ENCODE assay signal across 13 mouse cellular contexts in genomic region chr4:152222111-152222510, GRCm38 (mm10). TPM values are rescaled to one million over a fixed set of nuclear protein-coding genes. Genes with fewer than 3 reads are reported as not detected.
A peak's percentile ranks its signal among the peaks of the same experiment; 100 is the strongest.
DNase-seq lines count a peak whose midpoint lies in the region; ATAC-seq lines count a peak whose summit lies in the region.
"Had no signal": no experiment of that assay in that cellular context is flagged by ENCODE, and none has a peak within 500 bp of the region (broad histone marks: within the 10 kb centered on the region; RNA-seq: fewer than 3 reads in every experiment).

No protein-coding gene starts in this region.

- H3K9ac ChIP-seq in hindbrain, embryonic 14.5 days: no peak overlapping the region
- no peak overlapping the region for H3K9ac ChIP-seq in midbrain, embryonic 15.5 days

- no peak overlapping the region for H3K4me3 ChIP-seq in hindbrain, embryonic 14.5 days (replicated peaks; ENCODE audit: low read length)
- no peak overlapping the region for H3K4me3 ChIP-seq in midbrain, embryonic 15.5 days
- H3K4me3 ChIP-seq: megakaryocyte, embryonic 14.5 days had no signal

- H3K4me1 ChIP-seq in hindbrain, embryonic 14.5 days (replicated peaks; ENCODE audit: control insufficient read depth, insufficient read depth, low read length): peaks cover 22% of the 10 kb centered on the region
- H3K4me1 ChIP-seq in midbrain, embryonic 15.5 days: peaks cover 32% of the 10 kb centered on the region

- intact Hi-C loops in left cerebral cortex, postnatal 4 days (cut with DNase I): no loop called here
- intact Hi-C loops in left cerebral cortex, postnatal 25 days (cut with DNase I): no loop called here

- no peaks in the 10 kb centered on the region for H3K9me3 ChIP-seq in hindbrain, embryonic 14.5 days (ENCODE audit: control insufficient read depth, low read length)
- H3K9me3 ChIP-seq in midbrain, embryonic 15.5 days: no peaks in the 10 kb centered on the region
- H3K9me3 ChIP-seq: megakaryocyte, embryonic 14.5 days had no signal

- peak overlapping the region; percentile 87 for H3K27ac ChIP-seq in hindbrain, embryonic 14.5 days
- peak overlapping the region; percentile 80 for H3K27ac ChIP-seq in midbrain, embryonic 15.5 days

- peak; percentile 60 to 63 for DNase-seq in cerebellum, postnatal 10 days
- DNase-seq in left cerebral cortex, postnatal 4 days: peak; percentile 35
- no peak for DNase-seq in left cerebral cortex, postnatal 25 days (ENCODE audit: low spot score in 2 of 2)
- no peak for DNase-seq in hindbrain, embryonic 14.5 days (ENCODE audit: low spot score)
- DNase-seq in spleen, postnatal 36 days (ENCODE audit: low spot score in 2 of 2): no peak
- DNase-seq in urinary bladder, postnatal 10 days (ENCODE audit: low spot score): no peak
- DNase-seq: heart, postnatal 36 days; spleen, adult 18-20 months; thymus, postnatal 14 days had no signal

- ATAC-seq in cerebellum, adult (ENCODE audit: insufficient number of reproducible peaks, low FRiP score, low TSS enrichment): no peak
- no peak for ATAC-seq in hindbrain, embryonic 14.5 days (ENCODE audit: low FRiP score)
- ATAC-seq in midbrain, embryonic 15.5 days (replicated peaks): no peak

- WGBS in hindbrain, embryonic 14.5 days: 86% methylated on average over 6 of the region's 6 CpGs
- 79% methylated on average over 6 of the region's 6 CpGs for WGBS in midbrain, embryonic 15.5 days

- peaks cover 24% of the 10 kb centered on the region; the same call in 1 of the 2 replicates for H3K27me3 ChIP-seq in hindbrain, embryonic 14.5 days (ENCODE audit: control insufficient read depth, insufficient read depth, low read length)
- peaks cover 31% of the 10 kb centered on the region for H3K27me3 ChIP-seq in midbrain, embryonic 15.5 days (replicated peaks)
- H3K27me3 ChIP-seq: megakaryocyte, embryonic 14.5 days had no signal

- H3K36me3 ChIP-seq in hindbrain, embryonic 14.5 days (replicated peaks; ENCODE audit: control insufficient read depth, insufficient read depth): peaks cover 35% of the 10 kb centered on the region
- no peaks in the 10 kb centered on the region for H3K36me3 ChIP-seq in midbrain, embryonic 15.5 days (replicated peaks)

- no peak overlapping the region for H3K4me2 ChIP-seq in hindbrain, embryonic 14.5 days (replicated peaks)
- no peak overlapping the region for H3K4me2 ChIP-seq in midbrain, embryonic 15.5 days

RNA-seq across cellular contexts. Expression of gene Acot7, which starts 44.2 kb away (rescaled TPM):
- total RNA-seq in left cerebral cortex, postnatal 4 days (2021): 100 to 1,000 TPM; 349 to 380 TPM
- total RNA-seq in left cerebral cortex, postnatal 25 days (2021): 100 to 1,000 TPM; 308 to 337 TPM
- 352 and 396 TPM in 2 replicates for polyA plus RNA-seq in hindbrain, embryonic 14.5 days (2014; fragmentation: Nextera tagmentation; extraction: Ambion mirVana)
- 409 and 418 TPM in 2 replicates for polyA plus RNA-seq in midbrain, embryonic 15.5 days (2015; fragmentation: Nextera tagmentation; extraction: Ambion mirVana)

RNA-seq across cellular contexts. Expression of gene Gpr153, which starts 51.9 kb away (rescaled TPM):
- 10 to 100 TPM; 28.6 to 31.1 TPM for total RNA-seq in left cerebral cortex, postnatal 4 days (2021)
- 10 to 100 TPM; 26.8 to 37.1 TPM for total RNA-seq in left cerebral cortex, postnatal 25 days (2021)
- polyA plus RNA-seq in hindbrain, embryonic 14.5 days (2014; fragmentation: Nextera tagmentation; extraction: Ambion mirVana): 23.1 and 27.8 TPM in 2 replicates
- 15.6 and 16.6 TPM in 2 replicates for polyA plus RNA-seq in midbrain, embryonic 15.5 days (2015; fragmentation: Nextera tagmentation; extraction: Ambion mirVana)
- total RNA-seq: MEL had no signal

Comparison
In these comparisons a context has a peak if more than half of its experiments do, and no peak if none do; other contexts are left out.
1. DNase-seq: peak in cerebellum, postnatal 10 days (2 of 2) and left cerebral cortex, postnatal 4 days (single experiment); none in left cerebral cortex, postnatal 25 days (0 of 2), hindbrain, embryonic 14.5 days (single experiment), spleen, postnatal 36 days (0 of 2) and urinary bladder, postnatal 10 days (single experiment).